Mouse (Mus musculus) liver, adult 2 months (tissue): ENCODE results near the gene Sox6.

Source experiments
- CTCF ChIP-seq: fragments of 200-500 bp; IDR thresholded peaks from 2 replicates; pipeline ENCODE4 v1.5.1; 2011; ENCODE audit warnings: low read depth, low read length, control low read depth
- POLR2A ChIP-seq: fragments of 200-500 bp; IDR thresholded peaks from 2 replicates; pipeline ENCODE4 v1.6.1; 2011; ENCODE audit warnings: low read length, control low read depth; ENCODE audit not compliant: insufficient read depth; ENCODE audit errors: extremely low read depth

DNA sequence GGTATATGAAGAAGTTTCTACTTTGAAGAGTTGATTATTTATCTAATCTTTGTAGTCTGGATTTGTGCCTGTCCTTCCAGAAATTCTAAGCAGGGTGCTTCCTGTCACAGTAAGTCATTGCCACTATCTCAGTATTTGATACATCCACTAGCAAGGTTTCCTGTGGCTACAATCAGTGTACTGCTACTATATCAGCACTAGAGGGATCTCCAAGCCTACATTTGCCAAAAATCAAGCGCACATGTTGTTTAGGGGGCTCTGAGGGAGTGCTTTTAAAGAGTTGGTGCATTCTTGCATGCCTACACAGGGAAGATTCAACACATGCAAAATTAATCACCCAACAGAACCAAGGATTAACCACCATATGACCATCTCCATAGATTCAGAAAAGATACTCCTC lies 22.1 kb upstream of the Sox6 start:
- TF ChIP-seq CTCF (no peak), POLR2A (no peak)
